Mouse (Mus musculus) splenic B cell, adult 2 months (primary cell): ENCODE results near the gene Tap1.
"Not testable (repeated sequence)": the region's sequence is repeated elsewhere in the genome, so short reads cannot be mapped to it uniquely, and the experiment has no call there.

ENCODE experiments used
- DNase-seq: peaks from one replicate; pipeline ENCODE4 v3.0.0-alpha.2; 2011; ENCODE audit warnings: low read depth, low spot score
- H3K27me3 ChIP-seq: 2 replicates; pipeline ENCODE4 v1.6.1; 2012; ENCODE audit warnings: mild to moderate bottlenecking, low read length, moderate library complexity, mixed read lengths; ENCODE audit not compliant: control insufficient read depth, poor library complexity, insufficient read depth, severe bottlenecking
- H3K36me3 ChIP-seq: 2 replicates; pipeline ENCODE4 v1.6.1; 2012; ENCODE audit warnings: mild to moderate bottlenecking, low read length, moderate library complexity, mixed read lengths; ENCODE audit not compliant: control insufficient read depth, poor library complexity, insufficient read depth, severe bottlenecking

Tap1 gene

GRCm38 (mm10) chr17:34187261-34187916, at the start of gene Tap1, which contains the start of gene Psmb9:
Gene Tap1 (plus strand): TSS chr17:34187553.
Gene Psmb9 (minus strand): TSS chr17:34187764.
- H3K27me3 ChIP-seq: no peaks in the 10 kb centered on the region
- peak; percentile 99 for DNase-seq
- peaks cover 28% of the 10 kb centered on the region for H3K36me3 ChIP-seq

- H3K27me3 ChIP-seq: no peaks in the 10 kb centered on the region
- DNase-seq: no peak
Measured at GRCm38 (mm10) chr17:34137601-34138000, 49.8 kb upstream of the Tap1 start.

GRCm38 (mm10) chr17:34138655-34139054, 48.7 kb upstream of the Tap1 start:
- no peak for DNase-seq
- no peaks in the 10 kb centered on the region for H3K27me3 ChIP-seq
- peaks cover 24% of the 10 kb centered on the region for H3K36me3 ChIP-seq

More at GRCm38 (mm10) chr17:34137601-34138000, 49.8 kb upstream of the Tap1 start:
- H3K36me3 ChIP-seq: peaks cover 24% of the 10 kb centered on the region

- peaks cover 24% of the 10 kb centered on the region for H3K36me3 ChIP-seq
- H3K27me3 ChIP-seq: no peaks in the 10 kb centered on the region
- DNase-seq: no peak
Measured at GRCm38 (mm10) chr17:34139416-34139815, 47.9 kb upstream of the Tap1 start.

GRCm38 (mm10) chr17:34140240-34140639, 47.1 kb upstream of the Tap1 start:
- no peak for DNase-seq
- H3K27me3 ChIP-seq: no peaks in the 10 kb centered on the region
- peaks cover 24% of the 10 kb centered on the region for H3K36me3 ChIP-seq

GRCm38 (mm10) chr17:34141448-34141847, 45.9 kb upstream of the Tap1 start:
- H3K27me3 ChIP-seq: no peaks in the 10 kb centered on the region
- H3K36me3 ChIP-seq: peaks cover 24% of the 10 kb centered on the region
- no peak for DNase-seq

- peaks cover 23% of the 10 kb centered on the region for H3K36me3 ChIP-seq
- no peak for DNase-seq
- H3K27me3 ChIP-seq: no peaks in the 10 kb centered on the region
Measured at GRCm38 (mm10) chr17:34142456-34143010, 44.8 kb upstream of the Tap1 start.

- DNase-seq: peak; percentile 98
- H3K36me3 ChIP-seq: peaks cover 23% of the 10 kb centered on the region
- H3K27me3 ChIP-seq: no peaks in the 10 kb centered on the region
Measured at GRCm38 (mm10) chr17:34143033-34143432, 44.3 kb upstream of the Tap1 start, which contains the start of gene H2-DMb2. Gene H2-DMb2 (plus strand): TSS chr17:34143307.

- H3K27me3 ChIP-seq: no peaks in the 10 kb centered on the region
- no peak for DNase-seq
- peaks cover 21% of the 10 kb centered on the region for H3K36me3 ChIP-seq
Measured at GRCm38 (mm10) chr17:34143461-34143860, 43.9 kb upstream of the Tap1 start.

GRCm38 (mm10) chr17:34144221-34144620, 43.1 kb upstream of the Tap1 start:
- H3K27me3 ChIP-seq, DNase-seq: not testable (repeated sequence)
- peaks cover 20% of the 10 kb centered on the region for H3K36me3 ChIP-seq

GRCm38 (mm10) chr17:34144960-34145371, 42.4 kb upstream of the Tap1 start:
- peak; percentile 99 for DNase-seq
- H3K36me3 ChIP-seq: peaks cover 14% of the 10 kb centered on the region
- no peaks in the 10 kb centered on the region for H3K27me3 ChIP-seq

- Histone ChIP-seq H3K27me3 (no peaks in the 10 kb centered on the region), H3K36me3 (peaks cover 40% of the 10 kb centered on the region)
- DNase-seq: peak; percentile 95
Measured at GRCm38 (mm10) chr17:34152923-34153322, 34.4 kb upstream of the Tap1 start, which contains the start of gene H2-DMb1. Gene H2-DMb1 (plus strand): TSS chr17:34153072.

GRCm38 (mm10) chr17:34155534-34155933, 31.8 kb upstream of the Tap1 start:
- no peak for DNase-seq
- no peaks in the 10 kb centered on the region for H3K27me3 ChIP-seq
- H3K36me3 ChIP-seq: peaks cover 50% of the 10 kb centered on the region

GRCm38 (mm10) chr17:34164202-34164895, 23.0 kb upstream of the Tap1 start:
- H3K27me3 ChIP-seq: no peaks in the 10 kb centered on the region
- peaks cover 16% of the 10 kb centered on the region for H3K36me3 ChIP-seq
- peak; percentile 64 for DNase-seq
